Mouse (Mus musculus): ENCODE data around the gene Hmgcs1. TPM values are rescaled to one million over a fixed set of nuclear protein-coding genes. Genes with fewer than 3 reads are reported as not detected.
"Not testable (repeated sequence)": the region's sequence is repeated elsewhere in the genome, so short reads cannot be mapped to it uniquely, and the experiment has no call there.

Gene Hmgcs1
- total RNA-seq, 2 experiments from 2014 or later = 445 to 454 TPM

DNA sequence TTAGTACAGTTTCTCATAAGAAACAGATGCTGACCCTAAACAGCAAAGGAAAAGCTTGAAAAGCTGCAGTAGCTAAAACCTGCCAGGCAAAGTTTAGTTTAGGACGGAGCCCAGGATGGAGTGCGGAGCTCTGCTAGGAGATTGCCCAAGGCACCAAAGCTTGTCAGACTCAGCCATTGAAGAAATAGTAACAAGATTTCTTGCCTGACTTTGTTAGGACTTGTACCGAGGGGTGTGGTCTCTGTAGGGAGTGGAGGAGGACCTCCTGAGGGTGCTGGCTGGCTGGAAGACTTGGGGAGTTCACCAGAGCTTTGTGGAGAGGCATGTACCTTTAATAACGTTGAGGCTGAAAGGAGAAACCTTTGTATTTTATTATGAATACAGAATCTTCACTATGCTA, 5.5 kb downstream of the Hmgcs1 start:
- no peak for DNase-seq (ENCODE audit: low spot score in 2 of 2)
- intact Hi-C loops (cut with DNase I) = no loop called here

DNA sequence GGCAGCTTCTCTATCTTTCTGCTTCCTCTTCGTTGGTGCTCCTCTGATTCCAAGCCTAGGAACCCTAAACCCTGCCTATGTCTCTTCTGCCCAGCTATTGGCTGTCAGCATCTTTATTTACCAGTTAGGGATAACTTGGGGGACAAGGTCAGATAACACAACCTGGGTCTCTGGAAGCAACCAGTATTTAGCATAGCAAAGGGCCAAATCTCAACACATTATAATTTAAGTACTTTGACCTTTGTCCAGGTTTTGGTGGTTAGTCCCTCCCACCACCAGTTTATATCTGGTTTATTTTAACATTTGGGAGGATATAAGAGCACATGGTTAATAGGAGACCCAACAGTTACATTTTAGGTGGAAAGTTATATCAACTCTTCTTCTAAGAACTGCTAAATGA, 6.3 kb downstream of the Hmgcs1 start:
- intact Hi-C loops (cut with DNase I) = no loop called here
- DNase-seq (ENCODE audit: low spot score in 2 of 2) = no peak

- intact Hi-C loops (cut with DNase I) = no loop called here
- no peak for DNase-seq (ENCODE audit: low spot score in 2 of 2)
These were observed 8.3 kb downstream of the Hmgcs1 start for GRCm38 (mm10) chr13:119698436-119698835.

DNA sequence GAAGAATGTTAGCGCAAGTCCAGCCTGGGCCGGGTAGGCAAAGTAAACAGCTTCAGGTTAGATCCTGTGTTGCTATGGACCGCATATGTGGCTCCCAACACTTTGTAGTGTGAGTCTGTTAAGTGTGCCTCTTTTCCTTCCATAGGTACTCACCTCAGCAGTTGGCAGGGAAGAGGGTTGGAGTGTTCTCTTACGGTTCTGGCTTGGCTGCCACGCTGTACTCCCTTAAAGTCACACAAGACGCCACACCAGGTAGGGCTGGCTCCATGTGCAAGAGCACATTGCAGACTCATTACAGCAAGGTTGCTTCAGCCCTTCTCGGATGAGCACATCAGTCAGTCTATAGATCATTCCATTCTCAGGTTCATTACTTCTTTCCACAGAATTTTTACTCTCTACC, 14.1 kb downstream of the Hmgcs1 start:
- DNase-seq (ENCODE audit: low spot score in 2 of 2) = no peak
- intact Hi-C loops (cut with DNase I) = no loop called here

- not testable (repeated sequence) for DNase-seq (ENCODE audit: low spot score in 2 of 2)
- intact Hi-C loops (cut with DNase I) = loop anchor here (5.0 kb wide), 1 partner anchor 66 kb away; no protein-coding TSS in a partner anchor
These were observed 16.2 kb downstream of the Hmgcs1 start for GRCm38 (mm10) chr13:119706278-119706880.

DNA sequence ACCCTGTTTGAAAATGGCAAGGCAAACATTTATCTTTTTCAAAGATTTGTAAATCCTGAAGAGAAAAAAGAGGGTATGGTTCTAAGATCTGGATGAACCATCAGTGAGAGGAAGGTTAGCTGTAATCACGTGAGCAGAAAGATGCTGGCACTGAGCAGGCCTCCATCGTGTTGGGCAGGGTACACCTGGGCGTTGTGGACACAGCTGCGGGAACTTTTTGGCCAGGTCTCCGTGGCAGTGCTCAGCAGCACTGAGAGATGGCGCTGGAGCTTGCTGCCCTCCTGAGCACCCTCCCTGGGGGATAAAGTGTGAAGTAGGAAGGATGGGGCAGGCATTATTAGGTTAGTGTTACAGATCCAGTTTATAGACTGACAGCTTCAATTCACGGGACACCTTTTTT, 16.8 kb downstream of the Hmgcs1 start:
- no peak for DNase-seq (ENCODE audit: low spot score in 2 of 2)
- intact Hi-C loops (cut with DNase I) = loop anchor here (5.0 kb wide), 1 partner anchor 65 kb away; no protein-coding TSS in a partner anchor

DNA sequence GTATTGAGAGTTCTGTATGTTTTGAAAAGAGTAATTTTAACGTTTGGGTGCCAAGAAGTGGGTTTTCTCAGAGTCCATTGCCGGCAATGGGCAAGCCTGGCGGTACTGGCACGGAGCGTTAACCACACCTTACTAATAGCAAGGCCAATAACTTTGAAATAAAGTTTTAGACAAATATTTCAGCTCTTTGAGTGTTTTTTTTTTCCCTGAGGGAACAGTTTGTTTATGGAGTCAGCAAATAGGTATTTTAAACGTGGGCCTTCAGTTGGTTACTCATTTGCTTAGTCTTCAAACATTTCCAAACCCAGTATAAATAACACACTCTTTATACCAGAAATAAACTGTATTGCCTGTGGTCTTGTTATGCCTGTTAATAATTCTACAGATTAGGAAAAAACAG, 17.7 kb downstream of the Hmgcs1 start:
- intact Hi-C loops (cut with DNase I) = loop anchor here (5.0 kb wide), 1 partner anchor 64 kb away; no protein-coding TSS in a partner anchor
- DNase-seq (ENCODE audit: low spot score in 2 of 2) = no peak

DNA sequence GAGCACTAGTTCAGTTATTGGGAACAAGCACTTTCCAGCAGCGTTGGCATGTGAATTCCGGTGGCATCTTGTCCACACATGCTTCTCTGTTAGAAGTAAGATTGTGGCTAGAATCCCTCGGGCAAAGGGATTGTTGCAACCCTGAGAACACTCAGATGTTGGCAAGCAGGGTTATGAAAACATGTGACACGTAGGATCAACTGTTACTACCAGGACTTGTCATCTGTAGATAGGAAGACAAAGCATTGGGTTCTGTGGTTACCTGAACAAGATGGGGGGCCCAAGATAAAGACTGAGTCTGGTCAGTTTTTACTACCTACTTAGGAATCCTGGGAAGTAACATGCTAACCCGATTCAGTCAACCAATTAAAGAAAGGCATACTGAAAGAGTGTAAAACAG, 18.8 kb downstream of the Hmgcs1 start:
- no peak for DNase-seq (ENCODE audit: low spot score in 2 of 2)
- intact Hi-C loops (cut with DNase I) = loop anchor here (5.0 kb wide), 1 partner anchor 63 kb away; no protein-coding TSS in a partner anchor

DNA sequence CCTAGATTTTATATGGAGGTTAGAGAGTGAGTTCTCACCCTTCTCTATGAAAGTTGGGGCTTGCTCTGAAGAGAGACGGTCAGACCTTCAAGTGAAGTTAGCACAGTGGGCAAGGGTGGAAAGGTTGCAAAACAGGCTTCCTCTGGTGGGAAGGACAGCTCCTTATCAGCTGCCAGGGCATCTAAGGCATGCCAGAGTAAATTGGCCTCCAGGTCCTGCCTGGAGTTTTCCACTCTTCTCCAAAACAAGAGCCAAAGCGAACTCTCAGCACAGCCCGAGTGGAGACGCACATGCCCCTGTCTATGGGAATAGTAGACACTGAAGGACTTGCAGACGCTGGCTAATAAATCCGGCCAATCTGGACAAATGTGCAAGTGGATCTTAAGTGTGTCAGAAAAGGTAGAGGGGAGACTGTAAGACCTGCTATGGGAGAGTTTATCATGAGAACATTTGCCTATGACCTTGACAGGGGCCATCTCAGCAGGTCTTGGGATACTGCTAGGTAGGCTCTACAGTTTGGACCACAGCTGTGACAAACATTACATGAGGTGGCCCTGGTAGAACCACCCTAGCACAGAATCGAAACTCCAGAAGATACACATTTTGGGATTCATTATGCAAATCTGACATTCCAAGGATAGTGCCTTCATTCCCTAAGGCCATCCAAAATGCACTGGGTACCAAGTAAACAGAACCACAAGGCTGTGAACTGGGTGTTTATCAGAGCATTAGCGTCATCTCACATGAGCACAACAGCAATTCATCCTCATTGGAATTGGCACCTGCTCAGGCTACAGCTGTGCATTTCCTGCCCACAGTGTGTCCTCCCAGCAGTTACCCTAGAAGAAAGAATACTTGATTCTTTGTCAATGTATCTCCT, 19.4 kb downstream of the Hmgcs1 start:
- no peak for DNase-seq (ENCODE audit: low spot score in 2 of 2)
- intact Hi-C loops (cut with DNase I) = loop anchor here (5.0 kb wide), 1 partner anchor 63 kb away; no protein-coding TSS in a partner anchor

GRCm38 (mm10) chr13:119710268-119710610, 20.1 kb downstream of the Hmgcs1 start:
- no peak for DNase-seq (ENCODE audit: low spot score in 2 of 2)
- intact Hi-C loops (cut with DNase I) = no loop called here

DNA sequence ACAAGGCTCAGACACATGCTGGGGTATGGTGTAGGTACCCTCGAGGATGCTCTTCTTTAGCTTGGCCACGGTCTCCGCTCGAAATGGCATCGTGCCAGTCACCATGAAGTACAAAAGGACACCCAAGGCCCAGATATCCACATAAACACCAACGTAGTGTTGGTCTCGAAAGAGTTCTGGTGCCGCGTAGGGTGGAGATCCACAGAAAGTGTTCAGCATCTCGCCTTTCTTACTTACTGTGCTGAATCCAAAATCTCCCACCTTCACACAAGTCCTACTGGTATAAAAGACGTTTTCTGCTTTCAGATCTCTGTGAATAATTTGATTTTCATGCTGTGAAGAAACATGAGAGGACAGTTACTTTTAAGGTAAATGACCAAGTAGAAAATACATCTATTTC, 22.3 kb downstream of the Hmgcs1 start:
- intact Hi-C loops (cut with DNase I) = no loop called here
- no peak for DNase-seq (ENCODE audit: low spot score in 2 of 2)

- no peak for DNase-seq (ENCODE audit: low spot score in 2 of 2)
- intact Hi-C loops (cut with DNase I) = no loop called here
These were observed 23.1 kb downstream of the Hmgcs1 start for GRCm38 (mm10) chr13:119713107-119713787.

DNA sequence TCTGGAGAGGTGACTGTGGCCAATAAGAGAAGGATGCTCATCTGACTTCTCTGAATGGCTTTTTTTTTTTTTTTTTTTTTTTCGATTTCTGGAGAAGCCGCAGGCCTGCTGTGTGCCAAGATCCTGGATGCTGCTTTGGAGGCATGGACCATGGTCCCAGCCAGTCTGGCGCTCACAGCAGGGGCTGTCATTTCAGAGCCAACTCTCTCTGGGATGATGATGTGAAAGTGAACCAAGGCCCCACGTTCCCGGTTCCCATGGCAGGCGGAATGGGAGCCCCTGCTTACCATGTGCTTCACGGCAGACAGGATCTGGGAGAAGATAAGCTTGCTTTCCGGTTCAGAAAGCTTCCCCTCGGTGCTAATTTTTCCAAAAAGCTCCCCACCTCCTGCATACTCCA, 23.6 kb downstream of the Hmgcs1 start:
- DNase-seq (ENCODE audit: low spot score in 2 of 2) = no peak
- intact Hi-C loops (cut with DNase I) = no loop called here

DNA sequence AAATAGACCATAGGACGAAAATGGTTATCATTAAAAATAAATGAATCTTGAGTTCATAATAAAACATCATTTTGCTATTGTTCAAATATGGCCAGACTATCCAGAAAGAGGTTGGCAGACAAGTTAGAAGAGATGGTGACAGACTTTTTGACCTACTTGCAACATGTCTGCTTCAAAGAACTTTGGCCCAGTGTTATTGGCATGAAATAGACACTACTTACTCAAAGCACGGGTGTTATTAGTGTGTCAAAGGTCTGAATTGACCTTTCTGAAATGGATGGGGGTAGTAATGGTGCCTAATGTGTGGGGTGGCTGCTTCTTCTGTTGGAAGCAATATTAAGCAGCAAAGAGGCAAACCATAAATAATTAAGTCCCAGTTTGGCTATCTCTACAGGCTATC, 25.9 kb downstream of the Hmgcs1 start:
- intact Hi-C loops (cut with DNase I) = no loop called here
- no peak for DNase-seq (ENCODE audit: low spot score in 2 of 2)

DNA sequence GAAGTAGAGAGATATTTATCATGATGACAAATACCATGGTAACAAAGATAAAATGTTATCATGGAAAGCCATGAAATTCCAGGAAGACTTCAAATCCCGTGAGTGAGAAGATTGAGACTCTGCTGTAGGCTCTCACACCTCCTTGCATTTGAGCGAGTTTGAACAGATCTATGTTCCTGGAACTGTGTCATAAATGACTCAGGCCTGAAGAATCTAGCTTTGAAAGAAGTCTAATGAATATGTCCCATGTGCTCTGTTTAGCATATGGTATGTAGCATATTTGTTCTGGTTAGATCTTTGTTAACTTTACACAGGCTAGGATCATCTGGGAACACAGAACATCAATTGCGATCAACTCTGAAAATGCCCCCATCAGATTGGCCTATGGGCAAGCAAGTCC, 32.3 kb downstream of the Hmgcs1 start:
- intact Hi-C loops (cut with DNase I) = loop anchor here (5.0 kb wide), 1 partner anchor 80 kb away; no protein-coding TSS in a partner anchor

DNA sequence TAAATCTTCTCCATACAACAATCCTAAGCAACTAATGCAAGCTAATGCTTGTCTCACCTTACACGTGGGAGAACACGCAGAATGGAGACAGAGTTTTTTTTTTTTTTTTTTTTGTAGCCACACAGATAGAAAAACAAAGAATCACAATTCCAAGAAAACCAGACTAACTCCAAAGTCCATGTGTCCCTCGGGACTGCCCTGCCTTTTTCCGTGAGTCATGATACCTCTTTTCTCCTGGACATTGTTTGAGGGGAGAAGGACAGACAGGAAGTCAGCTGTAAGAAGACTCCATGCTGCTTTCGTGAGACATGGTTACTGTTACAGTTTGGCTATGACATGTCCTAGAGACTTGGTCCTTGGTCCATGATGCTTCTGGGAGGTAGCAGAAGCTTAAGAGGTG, 33.2 kb downstream of the Hmgcs1 start:
- intact Hi-C loops (cut with DNase I) = loop anchor here (5.0 kb wide), 1 partner anchor 81 kb away; no protein-coding TSS in a partner anchor
- no peak for DNase-seq (ENCODE audit: low spot score in 2 of 2)

More for the DNA sequence above, 32.3 kb downstream of the Hmgcs1 start:
- no peak for DNase-seq (ENCODE audit: low spot score in 2 of 2)

- DNase-seq (ENCODE audit: low spot score in 2 of 2) = no peak
- intact Hi-C loops (cut with DNase I) = loop anchor here (5.0 kb wide), 1 partner anchor 82 kb away; no protein-coding TSS in a partner anchor
These were observed 34.4 kb downstream of the Hmgcs1 start for GRCm38 (mm10) chr13:119724541-119724940.

DNA sequence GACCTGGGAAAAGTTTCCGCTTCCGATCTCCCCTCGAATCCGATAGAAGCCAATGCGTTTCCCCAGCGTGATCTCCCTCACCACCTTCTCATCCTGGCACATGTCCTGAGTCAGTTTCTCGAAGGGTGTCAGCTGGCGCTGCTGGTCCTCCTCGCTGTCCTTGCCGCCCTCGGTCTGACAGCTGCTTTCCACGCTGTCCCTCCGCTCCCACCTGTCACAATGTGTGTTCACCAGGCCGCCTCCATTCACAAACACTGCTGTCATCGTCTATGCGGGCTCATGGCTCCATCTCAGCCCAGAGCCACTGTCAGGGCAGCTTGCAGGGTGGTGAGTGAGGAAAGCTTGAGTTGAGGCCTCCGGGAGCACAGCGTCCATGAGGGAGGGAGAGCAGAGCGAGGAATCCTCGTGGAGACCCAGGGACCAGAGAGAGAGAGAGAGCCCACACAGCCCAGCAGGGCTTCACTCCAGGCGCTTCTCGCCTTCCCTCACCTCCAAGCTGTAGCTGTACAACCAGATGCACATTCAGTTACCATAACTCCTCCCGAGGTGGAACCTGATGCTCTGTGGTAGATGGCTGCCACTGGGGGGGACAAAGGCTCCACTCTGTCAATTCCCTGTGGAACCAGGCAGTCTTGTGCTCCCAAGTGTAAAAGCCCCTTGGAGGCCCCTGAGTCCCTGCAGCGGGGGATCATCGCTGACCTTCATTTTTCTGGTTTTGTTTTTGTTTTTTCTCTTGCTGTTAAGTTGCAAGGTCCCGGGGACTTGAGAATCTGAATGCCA, 37.6 kb downstream of the Hmgcs1 start:
- DNase-seq (ENCODE audit: low spot score in 2 of 2) = no peak
- intact Hi-C loops (cut with DNase I) = no loop called here

DNA sequence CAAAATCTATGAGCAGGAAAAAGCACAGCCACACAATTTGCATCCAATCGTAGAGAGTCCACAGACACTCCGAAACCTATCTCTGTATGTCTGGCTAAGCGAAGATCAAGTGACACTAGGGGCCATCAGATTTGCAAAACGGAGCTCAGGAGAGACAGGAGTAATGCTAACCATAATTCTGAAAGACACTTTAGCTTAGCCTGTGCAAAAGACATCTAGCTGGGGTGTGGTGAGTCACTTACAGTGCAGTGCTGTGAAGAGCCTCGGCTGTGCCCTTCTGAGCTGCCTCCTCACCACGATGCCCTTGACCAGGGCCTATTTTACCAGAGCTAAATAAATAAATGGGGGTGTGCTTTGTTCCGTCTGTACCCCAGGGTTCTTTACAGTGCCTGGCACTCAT, 39.2 kb downstream of the Hmgcs1 start:
- no peak for DNase-seq (ENCODE audit: low spot score in 2 of 2)
- intact Hi-C loops (cut with DNase I) = no loop called here
